Mouse (Mus musculus) small intestine, adult 2 months (tissue): ENCODE measurements around the gene Pepd. TPM values are rescaled to one million over a fixed set of nuclear protein-coding genes. Genes with fewer than 3 reads are reported as not detected.

ENCODE experiments used
- H3K27ac ChIP-seq: fragments of 200-500 bp; 2 replicates; pipeline ENCODE4 v1.5.1; 2012; ENCODE audit warnings: low read depth, low read length, control low read depth, inconsistent platforms; ENCODE audit not compliant: insufficient read depth
- H3K27me3 ChIP-seq: fragments of 200-500 bp; 2 replicates; pipeline ENCODE4 v1.6.1; 2012; ENCODE audit warnings: mild to moderate bottlenecking, moderate library complexity, low read length, inconsistent platforms; ENCODE audit not compliant: control insufficient read depth, insufficient read depth
- H3K36me3 ChIP-seq: fragments of 200-500 bp; 2 replicates; pipeline ENCODE4 v1.6.1; 2012; ENCODE audit warnings: mild to moderate bottlenecking, low read length, control low read depth, inconsistent platforms; ENCODE audit not compliant: control insufficient read depth, insufficient read depth
- H3K4me1 ChIP-seq: fragments of 200-500 bp; 2 replicates; pipeline ENCODE4 v1.6.1; 2012; ENCODE audit warnings: low read length, inconsistent platforms, mixed read lengths; ENCODE audit not compliant: control insufficient read depth, insufficient read depth, insufficient read length
- H3K4me3 ChIP-seq: fragments of 200-500 bp; 2 replicates; pipeline ENCODE4 v1.5.1; 2012; ENCODE audit warnings: low read depth, mild to moderate bottlenecking, control low read depth, inconsistent platforms, low read length, moderate library complexity
- CTCF ChIP-seq: fragments of 200-500 bp; IDR thresholded peaks from 2 replicates; pipeline ENCODE4 v1.5.1; 2012; ENCODE audit warnings: low read depth, mild to moderate bottlenecking, control low read depth, inconsistent platforms, low read length, moderate library complexity, mixed read lengths; ENCODE audit not compliant: insufficient replicate concordance, insufficient read length; ENCODE audit errors: extremely low read depth
- POLR2A ChIP-seq: fragments of 200-500 bp; IDR thresholded peaks from 2 replicates; pipeline ENCODE4 v1.6.1; 2012; ENCODE audit warnings: low read depth, mild to moderate bottlenecking, control low read depth, inconsistent platforms, low read length, moderate library complexity
- WGBS: fragments of 180-500 bp; shearing (Covaris S2); methylation state at CpG from one replicate; pipeline ENCODE4 v1.1.7; 2018; 5-methylcytosine and 5-hydroxymethylcytosine counted together
- polyA plus RNA-seq: library from polyadenylated mRNA; depleted of rRNA; stranded (reverse); fragments of >200 nt; gene quantifications from 2 replicates; pipeline ENCODE4 v1.2.3, GENCODE M21; 2012

Gene Pepd
- polyA plus RNA-seq, 1 experiment: 1,106 TPM

DNA sequence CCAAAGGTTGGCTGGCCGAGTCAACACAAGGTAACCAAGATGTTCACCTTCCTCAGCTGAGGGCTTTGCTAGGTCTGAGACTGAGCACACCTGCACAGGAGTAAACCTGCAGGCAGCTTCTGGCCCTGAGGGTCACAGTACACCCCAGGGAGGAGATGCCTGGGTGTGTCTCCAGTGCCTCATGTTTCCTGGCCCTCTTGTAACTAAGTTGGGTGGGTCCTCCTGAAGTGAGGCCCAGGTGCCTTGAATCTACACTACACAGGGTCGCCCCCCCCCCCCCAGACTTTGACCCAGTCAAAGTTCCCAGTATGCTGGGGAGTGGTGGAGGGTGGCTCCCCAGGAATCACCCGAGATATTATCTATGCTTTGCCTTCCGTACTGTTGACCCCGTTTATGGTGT lies 117.0 kb downstream of the Pepd start:
- WGBS: 32% methylated on average over 5 of the region's 5 CpGs
- H3K27ac ChIP-seq: peak overlapping the region; percentile 99
- peak; percentile 89 for TF ChIP-seq POLR2A
- no peak for TF ChIP-seq CTCF
- peaks cover 38% of the 10 kb centered on the region for H3K36me3 ChIP-seq
- peaks cover 26% of the 10 kb centered on the region for H3K4me1 ChIP-seq
- peak overlapping the region; percentile 68 for H3K4me3 ChIP-seq
- no peaks in the 10 kb centered on the region for H3K27me3 ChIP-seq

GRCm38 (mm10) chr7:35029648-35030047 lies 117.5 kb downstream of the Pepd start:
- peaks cover 42% of the 10 kb centered on the region for H3K36me3 ChIP-seq
- H3K4me1 ChIP-seq: peaks cover 26% of the 10 kb centered on the region
- H3K27ac ChIP-seq: peak overlapping the region; percentile 93
- 43% methylated on average over 3 of the region's 3 CpGs for WGBS
- H3K27me3 ChIP-seq: no peaks in the 10 kb centered on the region
- TF ChIP-seq CTCF (no peak), POLR2A (no peak)
- peak overlapping the region; percentile 7; the same call in 1 of the 2 replicates for H3K4me3 ChIP-seq

DNA sequence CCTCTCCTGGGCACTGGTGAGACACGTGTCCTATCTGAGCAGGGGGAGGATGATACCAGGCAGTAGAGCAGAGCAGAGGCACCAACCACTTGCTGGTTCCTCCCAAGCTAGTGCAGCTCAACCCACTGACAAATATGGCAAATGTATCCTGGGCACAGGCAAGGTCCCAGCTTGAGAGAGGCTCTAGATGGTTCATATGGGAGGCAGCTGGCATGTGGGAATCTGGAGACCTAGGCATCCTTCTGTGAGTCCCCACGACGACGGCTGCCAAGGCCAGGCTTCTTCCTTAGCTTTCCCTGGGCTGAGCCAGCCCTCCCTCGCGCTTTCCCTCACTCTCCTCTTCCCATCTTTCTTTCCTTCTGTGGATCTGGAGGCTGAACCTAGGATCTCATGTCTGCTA lies 118.4 kb downstream of the Pepd start:
- Histone ChIP-seq H3K36me3 (peaks cover 43% of the 10 kb centered on the region), H3K4me1 (peaks cover 33% of the 10 kb centered on the region), H3K27me3 (no peaks in the 10 kb centered on the region), H3K4me3 (no peak overlapping the region), H3K27ac (no peak overlapping the region)
- TF ChIP-seq POLR2A: no peak
- TF ChIP-seq CTCF: no peak
- WGBS: 77% methylated on average over 6 of the region's 6 CpGs

- no peaks in the 10 kb centered on the region for H3K27me3 ChIP-seq
- TF ChIP-seq POLR2A: no peak
- WGBS: 51% methylated on average over 6 of the region's 6 CpGs
- H3K36me3 ChIP-seq: peaks cover 48% of the 10 kb centered on the region
- no peak overlapping the region for H3K27ac ChIP-seq
- H3K4me1 ChIP-seq: peaks cover 27% of the 10 kb centered on the region
- H3K4me3 ChIP-seq: no peak overlapping the region
Measured at GRCm38 (mm10) chr7:35035141-35035553, 123.0 kb downstream of the Pepd start.

- H3K27ac ChIP-seq: peak overlapping the region; percentile 2; the same call in 1 of the 2 replicates
- peaks cover 48% of the 10 kb centered on the region for H3K36me3 ChIP-seq
- peaks cover 22% of the 10 kb centered on the region for H3K4me1 ChIP-seq
- no peak overlapping the region for H3K4me3 ChIP-seq
- TF ChIP-seq CTCF: no peak
- no peak for TF ChIP-seq POLR2A
- WGBS: 47% methylated on average over 4 of the region's 4 CpGs
- H3K27me3 ChIP-seq: no peaks in the 10 kb centered on the region
Measured at GRCm38 (mm10) chr7:35035565-35035964, 123.4 kb downstream of the Pepd start.

GRCm38 (mm10) chr7:35036266-35036731 lies 124.1 kb downstream of the Pepd start:
- H3K4me1 ChIP-seq: peaks cover 24% of the 10 kb centered on the region
- TF ChIP-seq CTCF (no peak), POLR2A (no peak)
- no peak overlapping the region for H3K4me3 ChIP-seq
- H3K27ac ChIP-seq: no peak overlapping the region
- H3K36me3 ChIP-seq: peaks cover 52% of the 10 kb centered on the region
- WGBS: 55% methylated on average over 5 of the region's 5 CpGs
- no peaks in the 10 kb centered on the region for H3K27me3 ChIP-seq

DNA sequence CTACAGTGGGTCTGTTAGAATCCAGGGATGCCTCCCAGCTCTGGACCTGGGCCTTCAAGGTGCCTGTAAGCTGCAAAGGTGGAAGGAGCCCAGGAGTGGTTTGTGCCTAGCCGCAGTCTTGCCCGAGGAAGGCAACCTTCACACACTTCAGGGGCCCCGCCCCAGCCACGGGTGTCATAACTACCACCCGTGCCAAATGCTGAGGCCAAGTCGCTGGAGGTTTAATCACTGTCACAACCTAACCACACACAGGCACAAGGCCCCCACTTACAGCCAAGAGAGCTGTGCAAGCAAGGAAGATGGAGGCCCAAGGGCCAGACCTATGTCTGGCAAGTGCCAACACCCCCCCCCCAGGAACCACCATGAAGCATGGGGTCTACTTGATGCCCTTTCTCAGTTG lies 125.2 kb downstream of the Pepd start:
- Histone ChIP-seq H3K4me3 (no peak overlapping the region), H3K27ac (no peak overlapping the region), H3K27me3 (no peaks in the 10 kb centered on the region), H3K4me1 (peaks cover 25% of the 10 kb centered on the region), H3K36me3 (peaks cover 46% of the 10 kb centered on the region)
- TF ChIP-seq POLR2A (no peak), CTCF (no peak)
- WGBS: 46% methylated on average over 6 of the region's 6 CpGs

GRCm38 (mm10) chr7:35040176-35040972 lies 128.2 kb downstream of the Pepd start:
- Histone ChIP-seq H3K4me1 (peaks cover 22% of the 10 kb centered on the region), H3K27me3 (no peaks in the 10 kb centered on the region), H3K27ac (no peak overlapping the region), H3K36me3 (peaks cover 44% of the 10 kb centered on the region), H3K4me3 (no peak overlapping the region)
- TF ChIP-seq CTCF (no peak), POLR2A (no peak)
- 83% methylated on average over 9 of the region's 9 CpGs for WGBS
